Mouse (Mus musculus) stomach, embryonic 16.5 days (tissue): ENCODE measurements at regions not wholly inside any gene's neighbourhood (a gene's known extent, or its start where the extent isn't known, plus 50 kb on each side); places are given as distances from the start of the nearest gene placed in this dataset.
A peak's percentile ranks its signal among the peaks of the same experiment; 100 is the strongest.
"Not testable (repeated sequence)": the region's sequence is repeated elsewhere in the genome, so short reads cannot be mapped to it uniquely, and the experiment has no call there.

Source experiments
- ATAC-seq: fragments of 200-750 bp; cut with Nextera tagmentation; 2 replicates; pipeline ENCODE4 v1.8.0; 2017; ENCODE audit warnings: moderate number of reproducible peaks, moderate TSS enrichment; ENCODE audit not compliant: insufficient read depth, low FRiP score
- H3K27ac ChIP-seq: fragments of 300-500 bp; sonication (generic); 2 replicates; pipeline ENCODE4 v1.5.1; 2014; ENCODE audit warnings: low read length
- H3K27me3 ChIP-seq: fragments of 300-500 bp; sonication (generic); 2 replicates; pipeline ENCODE4 v1.6.1; 2014; ENCODE audit warnings: low read length, control low read depth, mixed read lengths; ENCODE audit not compliant: control insufficient read depth, insufficient read depth
- H3K36me3 ChIP-seq: fragments of 300-500 bp; sonication (generic); 2 replicates; pipeline ENCODE4 v1.6.1; 2014; ENCODE audit warnings: low read length; ENCODE audit not compliant: control insufficient read depth, insufficient read depth
- H3K4me1 ChIP-seq: fragments of 300-500 bp; sonication (generic); 2 replicates; pipeline ENCODE4 v1.6.1; 2014; ENCODE audit warnings: low read length, control low read depth, mixed read lengths; ENCODE audit not compliant: control insufficient read depth, insufficient read depth
- H3K4me2 ChIP-seq: fragments of 300-500 bp; sonication (generic); 2 replicates; pipeline ENCODE4 v1.6.1; 2014; ENCODE audit warnings: low read depth, low read length, mixed read lengths
- H3K4me3 ChIP-seq: fragments of 300-500 bp; sonication (generic); replicated peaks from 2 replicates; pipeline ENCODE4 v1.5.1; 2014; ENCODE audit warnings: mild to moderate bottlenecking, low read length
- H3K9ac ChIP-seq: fragments of 300-500 bp; sonication (generic); 2 replicates; pipeline ENCODE4 v1.6.1; 2014; ENCODE audit warnings: low read length
- H3K9me3 ChIP-seq: fragments of 300-500 bp; sonication (generic); replicated peaks from 2 replicates; pipeline ENCODE4 v1.6.1; 2016; ENCODE audit warnings: low read length, control low read depth; ENCODE audit not compliant: control insufficient read depth
- WGBS: fragments of 180-500 bp; shearing (Covaris S2); extraction: QIAGEN DNeasy Blood & Tissue Kit; methylation state at CpG from one replicate; pipeline ENCODE4 v1.1.7; 2014; 5-methylcytosine and 5-hydroxymethylcytosine counted together

DNA sequence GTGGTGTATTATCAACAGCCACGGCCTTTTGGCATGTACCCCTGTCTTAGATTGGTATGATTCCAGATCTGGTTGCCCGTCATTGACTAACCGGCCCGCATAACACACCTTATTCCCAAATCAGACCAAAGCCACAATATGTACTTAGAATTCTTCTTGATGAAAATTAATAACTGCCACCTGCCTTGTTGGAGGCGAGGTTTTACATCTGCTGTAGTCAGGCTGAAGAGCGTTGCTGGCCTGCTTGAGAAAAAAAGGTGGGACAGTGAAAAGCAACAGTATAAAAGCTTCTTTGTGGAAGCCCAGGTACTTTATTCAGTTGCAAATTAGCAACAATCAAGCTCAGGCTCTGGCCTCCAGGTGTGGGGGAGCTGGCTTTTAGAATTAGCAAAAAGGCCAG lies 223.6 kb upstream of the Car8 start:
- not testable (repeated sequence) for H3K27me3 ChIP-seq, H3K4me3 ChIP-seq, H3K4me2 ChIP-seq, H3K9me3 ChIP-seq, H3K4me1 ChIP-seq, H3K27ac ChIP-seq, ATAC-seq, H3K9ac ChIP-seq, H3K36me3 ChIP-seq
- WGBS = 92% methylated on average over 6 of the region's 6 CpGs

DNA sequence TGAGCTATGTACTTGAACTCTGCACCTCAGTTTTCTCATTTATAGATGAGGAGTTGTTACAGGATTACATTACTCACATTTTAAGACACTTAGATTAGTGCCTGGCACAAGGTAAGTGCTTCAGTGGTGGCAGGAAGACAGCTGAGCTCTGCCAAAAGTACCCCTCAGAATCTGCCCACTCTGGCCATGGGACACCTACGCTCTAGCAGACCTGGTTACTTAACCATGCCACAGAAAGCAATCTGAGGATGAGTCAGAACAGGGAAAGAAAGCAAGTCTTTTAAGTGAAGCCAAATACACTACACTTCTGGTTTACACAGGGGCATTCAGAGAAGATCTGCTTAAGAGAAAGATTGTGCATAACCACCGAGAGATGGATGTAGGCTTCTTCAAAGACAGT lies 215.5 kb upstream of the Car8 start:
- Histone ChIP-seq H3K9me3 (no peaks in the 10 kb centered on the region), H3K9ac (no peak overlapping the region), H3K27me3 (no peaks in the 10 kb centered on the region), H3K4me1 (no peaks in the 10 kb centered on the region), H3K4me3 (no peak overlapping the region), H3K4me2 (no peak overlapping the region), H3K27ac (no peak overlapping the region), H3K36me3 (no peaks in the 10 kb centered on the region)
- WGBS = 77% methylated on average over 2 of the region's 2 CpGs
- no peak for ATAC-seq

DNA sequence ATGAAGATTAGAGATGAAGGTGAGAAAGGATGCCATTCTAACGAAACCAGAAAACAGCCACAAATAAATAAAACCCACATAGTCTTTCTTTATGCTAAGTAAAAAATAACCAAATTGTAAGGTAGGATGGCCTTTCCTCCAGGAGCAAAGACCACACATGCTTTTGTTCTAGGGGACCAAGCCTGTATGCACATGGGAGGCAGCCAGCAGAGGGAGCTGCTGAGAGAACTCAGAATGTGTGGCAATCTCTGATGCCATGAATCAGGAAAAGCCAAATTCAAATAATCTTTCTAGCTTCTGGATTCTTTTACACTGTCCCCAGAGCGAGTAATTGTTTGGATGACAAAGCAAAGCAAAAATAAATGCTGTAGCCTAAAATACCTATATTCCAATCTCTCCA lies 193.6 kb upstream of the Car8 start:
- Histone ChIP-seq H3K4me1 (no peaks in the 10 kb centered on the region), H3K4me2 (no peak overlapping the region), H3K9ac (no peak overlapping the region), H3K27ac (no peak overlapping the region), H3K36me3 (no peaks in the 10 kb centered on the region), H3K27me3 (no peaks in the 10 kb centered on the region), H3K9me3 (no peaks in the 10 kb centered on the region), H3K4me3 (no peak overlapping the region)
- 51% methylated on average over 2 of the region's 2 CpGs for WGBS
- ATAC-seq = no peak

DNA sequence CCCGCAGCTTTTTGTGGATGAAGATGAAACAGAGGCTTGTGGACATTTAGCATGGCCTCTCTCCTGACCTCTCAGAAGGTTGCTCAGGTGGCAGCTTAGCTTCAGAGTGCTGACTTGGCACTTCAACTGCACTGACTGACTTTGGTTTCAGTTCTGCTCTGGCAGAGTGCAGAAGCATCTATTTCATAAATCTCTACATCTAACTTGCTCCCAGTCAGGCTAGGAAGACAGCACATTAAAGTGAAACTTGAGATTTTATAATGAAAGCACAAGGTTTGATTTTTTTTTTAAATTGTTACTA lies 192.1 kb upstream of the Car8 start:
- no peaks in the 10 kb centered on the region for H3K4me1 ChIP-seq
- no peak for ATAC-seq
- no peak overlapping the region for H3K27ac ChIP-seq
- no peak overlapping the region for H3K9ac ChIP-seq
- H3K27me3 ChIP-seq = no peaks in the 10 kb centered on the region
- 15% methylated on average over 1 of the region's 1 CpGs for WGBS
- H3K4me2 ChIP-seq = no peak overlapping the region
- no peaks in the 10 kb centered on the region for H3K9me3 ChIP-seq
- H3K36me3 ChIP-seq = no peaks in the 10 kb centered on the region
- H3K4me3 ChIP-seq = no peak overlapping the region

DNA sequence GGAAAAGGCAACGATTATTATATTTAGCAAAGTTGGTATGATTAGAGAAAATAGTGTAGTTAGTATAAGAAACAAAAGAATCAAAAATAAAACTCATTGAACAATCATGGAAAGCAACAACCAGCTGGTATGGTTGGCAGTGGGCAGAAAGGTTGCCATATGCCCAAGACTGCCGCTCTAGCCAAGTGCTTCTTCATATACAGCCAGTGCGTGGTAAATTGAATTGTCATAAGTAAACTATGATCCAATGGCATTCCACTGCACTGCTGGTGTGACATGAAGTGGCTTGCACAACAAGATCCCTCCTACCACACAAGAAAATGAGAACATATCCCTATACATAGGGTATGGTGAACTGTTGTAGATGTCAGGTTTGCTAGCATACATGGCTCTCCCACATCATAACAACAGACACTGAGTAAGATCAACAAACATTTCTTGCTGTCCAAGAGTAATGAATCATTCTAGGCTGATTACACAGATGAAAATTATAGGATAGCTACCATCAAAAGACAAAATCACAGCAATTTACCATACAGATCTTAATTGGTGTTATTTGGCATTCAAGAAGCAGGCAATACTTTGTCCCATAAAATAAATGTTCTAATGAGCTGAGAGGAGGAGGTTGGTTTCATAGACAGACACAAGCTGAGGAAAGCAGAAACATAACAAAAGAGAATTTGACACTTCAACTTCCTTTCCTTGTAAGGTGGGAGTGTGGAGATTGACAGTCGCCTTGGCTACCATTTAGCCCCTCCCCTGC lies 191.6 kb upstream of the Car8 start:
- Histone ChIP-seq H3K4me2 (no peak overlapping the region), H3K4me3 (no peak overlapping the region), H3K36me3 (no peaks in the 10 kb centered on the region), H3K9me3 (no peaks in the 10 kb centered on the region), H3K4me1 (no peaks in the 10 kb centered on the region), H3K27me3 (no peaks in the 10 kb centered on the region), H3K9ac (no peak overlapping the region), H3K27ac (no peak overlapping the region)
- no peak for ATAC-seq
- 76% methylated on average over 4 of the region's 4 CpGs for WGBS

DNA sequence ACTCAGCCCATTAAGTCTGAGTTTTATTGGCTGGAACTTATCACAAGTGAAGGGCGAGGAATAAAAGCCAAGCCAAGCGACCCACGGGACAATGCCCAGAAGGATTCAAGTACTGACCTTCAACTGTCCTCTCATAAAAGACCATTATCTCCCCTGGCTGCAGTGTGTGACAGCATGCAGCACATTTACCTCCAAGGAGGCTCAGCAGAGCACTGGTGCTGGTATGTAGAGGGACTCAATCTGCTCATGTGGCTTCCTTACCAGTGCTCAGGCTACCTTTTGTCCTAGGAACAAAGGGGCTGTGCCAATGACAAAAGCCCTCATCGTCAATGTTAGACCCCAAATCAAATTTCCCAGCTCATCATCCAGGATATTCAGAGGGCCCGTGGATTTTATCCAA lies 190.9 kb upstream of the Car8 start:
- 76% methylated on average over 5 of the region's 5 CpGs for WGBS
- ATAC-seq = no peak

DNA sequence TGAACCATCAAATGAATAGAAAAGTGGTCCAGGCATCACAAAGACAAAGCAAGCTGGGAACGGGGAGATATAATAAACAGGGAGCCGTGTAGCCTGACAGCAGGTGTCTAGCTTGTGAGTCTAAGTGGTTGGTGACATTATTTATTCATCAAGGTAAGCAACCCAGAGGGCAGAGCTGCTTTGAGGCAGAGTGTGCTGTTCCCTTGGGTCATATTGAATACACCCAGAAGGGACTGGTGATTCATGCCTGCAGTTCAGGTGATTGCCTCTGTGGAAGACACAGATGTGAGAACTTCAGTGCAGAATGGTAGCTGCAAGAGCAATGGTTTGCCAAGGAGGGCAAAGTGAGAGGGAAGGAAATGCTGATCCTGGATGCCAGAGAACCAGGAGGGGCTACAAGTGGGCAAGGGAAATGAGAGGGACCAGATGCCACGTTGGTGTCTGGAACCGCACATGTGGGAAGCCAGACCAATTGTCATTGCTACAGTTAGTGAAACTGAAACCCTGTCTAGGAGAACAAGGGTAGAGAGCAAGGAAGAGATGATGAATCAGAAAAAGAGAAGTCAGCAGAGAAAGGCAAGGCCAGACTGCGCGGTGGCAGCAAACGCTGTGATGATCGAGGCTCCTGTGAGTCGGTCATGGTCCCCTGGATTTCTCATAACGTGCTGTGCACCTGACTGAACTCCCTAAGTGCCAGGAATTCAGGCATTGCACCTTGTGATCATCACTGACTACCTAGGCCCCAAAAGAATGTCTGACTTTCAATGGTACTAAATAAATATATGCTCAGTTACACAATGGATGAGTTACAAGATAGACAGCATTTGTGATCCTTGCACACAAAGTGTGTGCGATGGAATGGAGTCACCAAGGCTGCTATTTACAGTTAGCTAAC lies 190.0 kb upstream of the Car8 start:
- Histone ChIP-seq H3K4me3 (no peak overlapping the region), H3K4me2 (no peak overlapping the region), H3K36me3 (no peaks in the 10 kb centered on the region), H3K27ac (no peak overlapping the region), H3K9me3 (no peaks in the 10 kb centered on the region), H3K4me1 (no peaks in the 10 kb centered on the region), H3K27me3 (no peaks in the 10 kb centered on the region), H3K9ac (no peak overlapping the region)
- WGBS = 78% methylated on average over 11 of the region's 11 CpGs
- ATAC-seq = no peak

More for the DNA sequence above, 190.9 kb upstream of the Car8 start:
- Histone ChIP-seq H3K4me2 (no peak overlapping the region), H3K9ac (no peak overlapping the region), H3K9me3 (no peaks in the 10 kb centered on the region), H3K4me1 (no peaks in the 10 kb centered on the region), H3K36me3 (no peaks in the 10 kb centered on the region), H3K4me3 (no peak overlapping the region), H3K27me3 (no peaks in the 10 kb centered on the region), H3K27ac (no peak overlapping the region)

DNA sequence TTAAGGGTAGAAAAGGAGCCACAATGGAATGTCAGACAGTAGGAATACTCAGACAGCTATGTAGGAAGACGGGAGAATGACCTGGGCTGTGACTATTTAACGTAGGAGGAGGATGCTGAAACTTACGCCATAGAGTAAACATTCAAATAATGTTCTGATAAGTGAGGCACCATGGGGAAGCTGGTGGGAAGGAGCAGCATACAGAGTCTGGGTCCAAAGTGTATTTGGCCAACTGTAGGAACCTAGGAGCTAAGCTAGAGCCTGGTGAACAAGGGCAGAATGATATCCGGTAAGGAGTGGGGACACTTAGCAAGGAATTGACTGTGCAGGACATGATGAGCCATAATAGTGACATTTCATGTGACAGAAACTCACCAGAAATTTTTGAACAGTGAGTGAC lies 189.0 kb upstream of the Car8 start:
- H3K9me3 ChIP-seq = no peaks in the 10 kb centered on the region
- H3K9ac ChIP-seq = no peak overlapping the region
- H3K4me3 ChIP-seq = no peak overlapping the region
- H3K27me3 ChIP-seq = no peaks in the 10 kb centered on the region
- no peak overlapping the region for H3K27ac ChIP-seq
- no peaks in the 10 kb centered on the region for H3K36me3 ChIP-seq
- WGBS = 44% methylated on average over 4 of the region's 4 CpGs
- ATAC-seq = no peak
- no peak overlapping the region for H3K4me2 ChIP-seq
- no peaks in the 10 kb centered on the region for H3K4me1 ChIP-seq

DNA sequence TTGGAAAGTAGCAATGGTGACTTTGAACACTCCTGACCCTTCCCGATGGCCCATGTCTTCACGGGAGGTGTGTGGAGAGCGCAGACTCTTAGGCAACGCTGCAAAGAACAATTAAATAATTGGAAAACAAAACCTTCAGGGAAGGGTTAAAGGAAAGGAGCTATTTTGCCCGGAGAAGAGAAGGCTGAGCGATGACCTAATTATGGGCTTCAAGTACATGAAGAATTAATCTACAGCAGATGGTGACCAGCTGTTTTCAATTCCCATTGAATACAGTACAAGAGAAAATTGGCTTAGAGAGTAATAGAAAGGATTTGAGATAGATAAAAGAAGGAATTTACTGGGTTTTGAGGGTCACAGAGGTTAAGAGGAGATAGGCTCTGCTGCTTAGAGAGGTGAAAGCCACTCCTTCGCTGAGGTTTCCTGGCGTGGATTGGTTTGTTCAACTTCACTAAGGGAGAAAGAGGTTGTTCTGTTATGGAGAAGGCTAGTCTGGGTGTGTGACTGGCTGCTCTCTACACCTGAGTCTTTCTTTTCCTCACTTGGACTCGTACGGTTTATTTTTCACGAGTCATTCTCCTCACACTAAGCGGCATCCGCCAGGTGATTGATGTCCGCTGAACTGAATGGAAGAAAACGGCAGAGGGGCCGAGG lies 184.7 kb upstream of the Car8 start:
- H3K4me2 ChIP-seq = 0 out of 2 replicates have a peak overlapping the region, but pooled peaks have one; percentile 3
- ATAC-seq = peak; percentile 54; the same call in 1 of the 2 replicates

More for the DNA sequence above, 184.7 kb upstream of the Car8 start:
- Histone ChIP-seq H3K4me1 (no peaks in the 10 kb centered on the region), H3K27ac (no peak overlapping the region), H3K36me3 (no peaks in the 10 kb centered on the region), H3K27me3 (no peaks in the 10 kb centered on the region), H3K9me3 (no peaks in the 10 kb centered on the region), H3K4me3 (no peak overlapping the region), H3K9ac (no peak overlapping the region)
- 39% methylated on average over 16 of the region's 16 CpGs for WGBS
